In the genomic region with DNA sequence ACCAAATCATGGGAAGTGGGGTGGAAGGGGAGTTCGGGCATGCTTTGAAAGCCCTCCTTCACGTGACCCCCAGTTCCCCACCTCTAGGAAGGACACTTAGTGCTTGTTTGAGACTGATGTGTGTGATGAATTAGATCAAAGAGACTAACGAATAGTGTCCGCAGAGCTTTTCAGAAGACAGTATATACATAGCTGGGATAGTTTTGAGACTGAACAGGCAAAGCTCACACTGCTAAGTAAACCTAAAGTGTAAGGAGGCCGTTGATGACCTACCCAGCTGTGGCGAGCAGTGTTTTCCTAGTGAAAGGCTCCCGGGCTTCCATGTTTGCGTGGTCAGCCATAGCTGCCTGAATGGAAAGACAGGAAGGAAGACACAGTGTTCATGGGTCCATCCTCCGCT, we compare ENCODE assay signal across 26 mouse cellular contexts.
DNase-seq lines count a peak whose midpoint lies in the region; ATAC-seq and TF ChIP-seq lines count a peak whose summit lies in the region.
"Had no signal": no experiment of that assay in that cellular context is flagged by ENCODE, and none has a peak within 500 bp of the region (broad histone marks: within the 10 kb centered on the region; RNA-seq: fewer than 3 reads in every experiment).

No protein-coding gene starts in this region.

- H3K4me3 ChIP-seq in forebrain, embryonic 10.5 days: no peak overlapping the region
- no peak overlapping the region for H3K4me3 ChIP-seq in forebrain, postnatal 0 days (ENCODE audit: low read depth, low read length)
- no peak overlapping the region for H3K4me3 ChIP-seq in heart, embryonic 12.5 days
- H3K4me3 ChIP-seq in lung, embryonic 14.5 days (ENCODE audit: low read depth, low read length): no peak overlapping the region
- no peak overlapping the region for H3K4me3 ChIP-seq in lung, postnatal 0 days (ENCODE audit: low read depth, low read length)
- H3K4me3 ChIP-seq: forebrain, embryonic 12.5 days; forebrain, embryonic 15.5 days; hindbrain, embryonic 10.5 days had no signal

- ATAC-seq in forebrain, postnatal 0 days: no peak
- ATAC-seq in heart, embryonic 12.5 days (ENCODE audit: insufficient number of reproducible peaks, low FRiP score): no peak
- ATAC-seq in lung, embryonic 14.5 days (ENCODE audit: insufficient read depth): peak; percentile 52
- no peak for ATAC-seq in lung, postnatal 0 days
- ATAC-seq: activated CD4-positive, CD25-positive, alpha-beta regulatory T cell, adult 4 months; forebrain, embryonic 15.5 days; hindbrain, postnatal 0 days; inflammation-experienced regulatory T-cells, adult 6 months; intestine, embryonic 16.5 days had no signal

- H3K9me3 ChIP-seq in forebrain, embryonic 10.5 days: no peaks in the 10 kb centered on the region
- H3K9me3 ChIP-seq in forebrain, postnatal 0 days (ENCODE audit: low read length): no peaks in the 10 kb centered on the region
- no peaks in the 10 kb centered on the region for H3K9me3 ChIP-seq in heart, embryonic 12.5 days (replicated peaks)
- no peaks in the 10 kb centered on the region for H3K9me3 ChIP-seq in lung, embryonic 14.5 days (ENCODE audit: low read depth, low read length)
- no peaks in the 10 kb centered on the region for H3K9me3 ChIP-seq in lung, postnatal 0 days (ENCODE audit: low read length)
- H3K9me3 ChIP-seq: forebrain, embryonic 12.5 days; forebrain, embryonic 15.5 days; hindbrain, embryonic 10.5 days had no signal

- DNase-seq in forebrain, embryonic 10.5 days (ENCODE audit: extremely low spot score, low spot score): no peak
- DNase-seq in forebrain, postnatal 0 days: no peak
- DNase-seq in heart, adult 11 months: no peak
- peak; percentile 73 for DNase-seq in lung, embryonic 14.5 days
- DNase-seq in lung, postnatal 4 days: no peak
- peak; percentile 21 for DNase-seq in lung, postnatal 0 days (ENCODE audit: low spot score)
- DNase-seq in lung, adult 18-20 months: no peak
- DNase-seq: adrenal gland, adult 8-10 months; adrenal gland, postnatal 25 days; cerebellum, adult 11-12 months; cerebellum, adult 8-10 months; cerebellum, postnatal 10 days; cerebellum, postnatal 36 days; embryo, embryonic 11 days; gastrocnemius, postnatal 10 days; gastrocnemius, postnatal 36 days; heart, postnatal 36 days had no signal

- no peak overlapping the region for H3K9ac ChIP-seq in forebrain, postnatal 0 days
- H3K9ac ChIP-seq in heart, embryonic 12.5 days: no peak overlapping the region
- no peak overlapping the region for H3K9ac ChIP-seq in lung, embryonic 14.5 days
- H3K9ac ChIP-seq in lung, postnatal 0 days (replicated peaks; ENCODE audit: low read depth): no peak overlapping the region
- H3K9ac ChIP-seq: forebrain, embryonic 12.5 days; forebrain, embryonic 15.5 days; hindbrain, embryonic 14.5 days had no signal

- H3K4me1 ChIP-seq in forebrain, embryonic 10.5 days: peaks cover 12% of the 10 kb centered on the region
- H3K4me1 ChIP-seq in forebrain, postnatal 0 days (ENCODE audit: insufficient read depth): no peaks in the 10 kb centered on the region
- H3K4me1 ChIP-seq in heart, embryonic 12.5 days (replicated peaks): peaks cover 11% of the 10 kb centered on the region
- peaks cover 25% of the 10 kb centered on the region for H3K4me1 ChIP-seq in lung, embryonic 14.5 days (ENCODE audit: insufficient read depth)
- no peaks in the 10 kb centered on the region for H3K4me1 ChIP-seq in lung, postnatal 0 days (ENCODE audit: insufficient read depth, low read depth, low read length)
- H3K4me1 ChIP-seq: forebrain, embryonic 15.5 days had no signal

- 88% methylated on average over 9 of the region's 9 CpGs for WGBS in forebrain, embryonic 10.5 days
- 78% methylated on average over 9 of the region's 9 CpGs for WGBS in forebrain, postnatal 0 days
- WGBS in heart, embryonic 12.5 days: 63% methylated on average over 9 of the region's 9 CpGs
- WGBS in lung, embryonic 14.5 days: 16% methylated on average over 9 of the region's 9 CpGs
- WGBS in lung, postnatal 0 days: 24% methylated on average over 9 of the region's 9 CpGs

- no peak overlapping the region for H3K4me2 ChIP-seq in forebrain, postnatal 0 days (ENCODE audit: low read depth)
- peak overlapping the region; percentile 64; the same call in 1 of the 2 replicates for H3K4me2 ChIP-seq in heart, embryonic 12.5 days
- H3K4me2 ChIP-seq in lung, embryonic 14.5 days: peak overlapping the region; percentile 0; the same call in 1 of the 2 replicates
- no peak overlapping the region for H3K4me2 ChIP-seq in lung, postnatal 0 days (replicated peaks; ENCODE audit: low read depth, low read length)
- H3K4me2 ChIP-seq: forebrain, embryonic 12.5 days; forebrain, embryonic 15.5 days; hindbrain, embryonic 14.5 days had no signal

- no peak for TF ChIP-seq CTCF in forebrain, postnatal 0 days (IDR thresholded peaks at IDR 0.05; ENCODE audit: low read depth)
- no peak for TF ChIP-seq CTCF in lung, embryonic 14.5 days (IDR thresholded peaks at IDR 0.05; ENCODE audit: low read depth)
- TF ChIP-seq CTCF in lung, postnatal 0 days (IDR thresholded peaks at IDR 0.05): no peak

- 0 out of 2 replicates have a peak overlapping the region, but pooled peaks have one; percentile 0 for H3K27ac ChIP-seq in forebrain, embryonic 10.5 days
- H3K27ac ChIP-seq in forebrain, postnatal 0 days (ENCODE audit: low read depth, low read length): no peak overlapping the region
- H3K27ac ChIP-seq in heart, embryonic 12.5 days (ENCODE audit: poor library complexity, severe bottlenecking): no peak overlapping the region
- H3K27ac ChIP-seq in lung, embryonic 14.5 days (ENCODE audit: low read depth): peak overlapping the region; percentile 76
- H3K27ac ChIP-seq in lung, postnatal 0 days (ENCODE audit: low read length): no peak overlapping the region
- H3K27ac ChIP-seq: forebrain, embryonic 12.5 days; forebrain, embryonic 15.5 days; hindbrain, embryonic 14.5 days; hindbrain, postnatal 0 days had no signal

- no peaks in the 10 kb centered on the region for H3K27me3 ChIP-seq in forebrain, embryonic 10.5 days (ENCODE audit: poor library complexity, severe bottlenecking)
- H3K27me3 ChIP-seq in forebrain, postnatal 0 days (ENCODE audit: insufficient read depth, low read length): no peaks in the 10 kb centered on the region
- no peaks in the 10 kb centered on the region for H3K27me3 ChIP-seq in heart, embryonic 12.5 days (replicated peaks)
- H3K27me3 ChIP-seq in lung, embryonic 14.5 days (ENCODE audit: insufficient read depth, low read length): no peaks in the 10 kb centered on the region
- H3K27me3 ChIP-seq in lung, postnatal 0 days (replicated peaks; ENCODE audit: insufficient read depth, low read length): no peaks in the 10 kb centered on the region
- H3K27me3 ChIP-seq: forebrain, embryonic 15.5 days had no signal

- no peak for TF ChIP-seq EP300 in lung, postnatal 0 days (IDR thresholded peaks at IDR 0.05)

- no peaks in the 10 kb centered on the region for H3K36me3 ChIP-seq in forebrain, embryonic 10.5 days (replicated peaks)
- no peaks in the 10 kb centered on the region for H3K36me3 ChIP-seq in forebrain, postnatal 0 days (ENCODE audit: insufficient read depth)
- no peaks in the 10 kb centered on the region for H3K36me3 ChIP-seq in heart, embryonic 12.5 days
- no peaks in the 10 kb centered on the region for H3K36me3 ChIP-seq in lung, embryonic 14.5 days (ENCODE audit: insufficient read depth)
- H3K36me3 ChIP-seq in lung, postnatal 0 days (ENCODE audit: insufficient read depth, low read length): no peaks in the 10 kb centered on the region
- H3K36me3 ChIP-seq: forebrain, embryonic 12.5 days; forebrain, embryonic 15.5 days; hindbrain, embryonic 10.5 days had no signal

Comparison
In these comparisons a context has a peak if more than half of its experiments do, and no peak if none do; other contexts are left out.
1. DNase-seq: peak in lung, embryonic 14.5 days (single experiment) and lung, postnatal 0 days (single experiment); none in forebrain, embryonic 10.5 days (single experiment), forebrain, postnatal 0 days (single experiment), heart, adult 11 months (single experiment), lung, postnatal 4 days (0 of 2) and lung, adult 18-20 months (0 of 2).
2. H3K27ac ChIP-seq: peak in forebrain, embryonic 10.5 days (single experiment) and lung, embryonic 14.5 days (single experiment); none in forebrain, postnatal 0 days (single experiment), heart, embryonic 12.5 days (single experiment) and lung, postnatal 0 days (single experiment).
3. H3K4me2 ChIP-seq: peak in heart, embryonic 12.5 days (single experiment) and lung, embryonic 14.5 days (single experiment); none in forebrain, postnatal 0 days (single experiment) and lung, postnatal 0 days (single experiment).